Mouse (Mus musculus): ENCODE measurements around the gene Mybbp1a. TPM values are rescaled to one million over a fixed set of nuclear protein-coding genes. Genes with fewer than 3 reads are reported as not detected.

Gene Mybbp1a
- polyA plus RNA-seq, 1 experiment from 2014 or later = 69.6 TPM

DNA sequence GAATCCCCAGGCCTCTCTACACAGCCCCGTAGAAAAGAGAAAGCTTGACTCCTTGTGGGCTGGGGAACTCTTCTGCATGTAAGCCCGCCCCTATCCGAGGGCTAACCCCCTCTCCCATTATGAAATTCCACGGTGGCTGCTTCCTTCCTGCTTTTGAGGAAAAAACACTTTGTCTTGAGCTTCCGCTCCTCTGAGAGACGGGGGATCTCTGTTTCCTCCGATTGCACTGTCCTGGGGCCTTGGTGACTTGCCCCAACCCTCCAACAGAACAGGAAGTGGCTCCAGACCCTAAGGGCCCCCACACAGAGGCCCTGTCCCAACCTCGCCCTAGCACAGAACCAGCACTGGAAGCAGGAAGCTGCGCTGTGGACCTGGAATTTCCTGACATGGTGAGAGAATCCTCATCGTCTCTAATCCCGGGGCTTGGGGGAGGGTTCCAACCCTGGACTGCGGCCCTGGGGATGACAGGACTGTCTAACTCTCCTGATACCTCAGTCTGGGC, 16.9 kb downstream of the Mybbp1a start:
- Histone ChIP-seq H3K9me3 (no peaks in the 10 kb centered on the region), H3K4me3 (no peak overlapping the region), H3K4me1 (replicated peaks) (peaks cover 34% of the 10 kb centered on the region), H3K4me2 (no peak overlapping the region), H3K27ac (replicated peaks) (peak overlapping the region; percentile 56; the same call in 1 of the 2 replicates), H3K36me3 (peaks cover 73% of the 10 kb centered on the region), H3K27me3 (no peaks in the 10 kb centered on the region), H3K9ac (no peak overlapping the region)
- ATAC-seq (ENCODE audit: low read depth) = 0 out of 2 replicates have a peak, but pooled peaks have one; percentile 25
- 78% methylated on average over 12 of the region's 12 CpGs for WGBS

GRCm38 (mm10) chr11:72458502-72458901, 17.3 kb downstream of the Mybbp1a start:
- WGBS = 88% methylated on average over 3 of the region's 3 CpGs
- Histone ChIP-seq H3K36me3 (peaks cover 72% of the 10 kb centered on the region), H3K4me1 (replicated peaks) (peaks cover 34% of the 10 kb centered on the region), H3K27ac (replicated peaks) (peak overlapping the region; percentile 56; the same call in 1 of the 2 replicates), H3K4me3 (no peak overlapping the region), H3K9ac (no peak overlapping the region), H3K27me3 (no peaks in the 10 kb centered on the region), H3K9me3 (no peaks in the 10 kb centered on the region), H3K4me2 (no peak overlapping the region)
- ATAC-seq (ENCODE audit: low read depth) = no peak

GRCm38 (mm10) chr11:72461500-72461981, 20.4 kb downstream of the Mybbp1a start:
- Histone ChIP-seq H3K9ac (no peak overlapping the region), H3K27ac (replicated peaks) (no peak overlapping the region), H3K36me3 (peaks cover 57% of the 10 kb centered on the region), H3K4me2 (no peak overlapping the region), H3K27me3 (no peaks in the 10 kb centered on the region), H3K9me3 (no peaks in the 10 kb centered on the region), H3K4me1 (replicated peaks) (peaks cover 37% of the 10 kb centered on the region), H3K4me3 (no peak overlapping the region)
- WGBS = 47% methylated on average over 5 of the region's 5 CpGs
- no peak for ATAC-seq (ENCODE audit: low read depth)

- WGBS = 58% methylated on average over 3 of the region's 3 CpGs
- Histone ChIP-seq H3K27me3 (no peaks in the 10 kb centered on the region), H3K4me3 (no peak overlapping the region), H3K9ac (no peak overlapping the region), H3K4me1 (replicated peaks) (peaks cover 56% of the 10 kb centered on the region), H3K9me3 (no peaks in the 10 kb centered on the region), H3K27ac (replicated peaks) (no peak overlapping the region), H3K36me3 (peaks cover 33% of the 10 kb centered on the region), H3K4me2 (no peak overlapping the region)
- ATAC-seq (ENCODE audit: low read depth) = no peak
Measured at GRCm38 (mm10) chr11:72464821-72465220, 23.7 kb downstream of the Mybbp1a start.

DNA sequence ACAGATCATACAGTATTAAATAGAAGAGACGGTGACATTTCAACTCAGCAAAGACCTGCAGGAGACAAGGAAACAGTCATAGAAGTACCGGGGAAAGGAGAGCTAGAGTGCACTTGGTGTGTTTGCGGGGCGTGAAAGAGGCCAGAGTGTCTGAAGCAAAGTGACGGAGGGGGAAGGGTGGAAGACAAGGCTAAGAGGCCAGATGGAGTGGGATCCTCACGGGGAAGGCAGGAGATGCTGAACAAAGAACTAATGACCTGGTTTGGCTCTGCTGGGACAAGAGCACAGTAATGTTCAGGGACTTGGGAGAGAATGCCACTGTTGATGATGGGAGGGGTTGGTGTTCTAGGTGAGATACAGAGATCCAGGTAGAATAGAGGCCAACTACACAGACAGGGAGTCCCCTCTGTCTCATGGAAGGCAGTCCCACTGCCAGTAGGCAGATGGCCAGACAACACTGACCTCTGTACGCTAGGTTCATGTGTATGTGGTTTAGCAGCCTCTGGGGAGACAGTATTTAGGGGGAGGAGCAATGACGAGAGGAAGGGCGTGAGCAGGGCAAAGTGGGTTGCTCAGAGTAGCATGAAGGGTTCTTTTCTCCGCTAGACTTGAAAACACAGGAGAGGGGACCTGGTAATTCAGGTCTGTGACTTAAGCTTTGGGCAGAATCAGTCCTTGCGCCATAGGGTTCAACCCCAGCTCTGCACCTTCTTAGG, 25.0 kb downstream of the Mybbp1a start:
- 65% methylated on average over 11 of the region's 11 CpGs for WGBS
- ATAC-seq (ENCODE audit: low read depth) = no peak
- H3K36me3 ChIP-seq = peaks cover 23% of the 10 kb centered on the region; the same call in 1 of the 2 replicates
- H3K9me3 ChIP-seq = no peaks in the 10 kb centered on the region
- no peaks in the 10 kb centered on the region for H3K27me3 ChIP-seq
- H3K4me2 ChIP-seq = no peak overlapping the region
- H3K4me1 ChIP-seq (replicated peaks) = peaks cover 56% of the 10 kb centered on the region
- no peak overlapping the region for H3K9ac ChIP-seq
- peak overlapping the region; percentile 43 for H3K27ac ChIP-seq (replicated peaks)
- H3K4me3 ChIP-seq = no peak overlapping the region

DNA sequence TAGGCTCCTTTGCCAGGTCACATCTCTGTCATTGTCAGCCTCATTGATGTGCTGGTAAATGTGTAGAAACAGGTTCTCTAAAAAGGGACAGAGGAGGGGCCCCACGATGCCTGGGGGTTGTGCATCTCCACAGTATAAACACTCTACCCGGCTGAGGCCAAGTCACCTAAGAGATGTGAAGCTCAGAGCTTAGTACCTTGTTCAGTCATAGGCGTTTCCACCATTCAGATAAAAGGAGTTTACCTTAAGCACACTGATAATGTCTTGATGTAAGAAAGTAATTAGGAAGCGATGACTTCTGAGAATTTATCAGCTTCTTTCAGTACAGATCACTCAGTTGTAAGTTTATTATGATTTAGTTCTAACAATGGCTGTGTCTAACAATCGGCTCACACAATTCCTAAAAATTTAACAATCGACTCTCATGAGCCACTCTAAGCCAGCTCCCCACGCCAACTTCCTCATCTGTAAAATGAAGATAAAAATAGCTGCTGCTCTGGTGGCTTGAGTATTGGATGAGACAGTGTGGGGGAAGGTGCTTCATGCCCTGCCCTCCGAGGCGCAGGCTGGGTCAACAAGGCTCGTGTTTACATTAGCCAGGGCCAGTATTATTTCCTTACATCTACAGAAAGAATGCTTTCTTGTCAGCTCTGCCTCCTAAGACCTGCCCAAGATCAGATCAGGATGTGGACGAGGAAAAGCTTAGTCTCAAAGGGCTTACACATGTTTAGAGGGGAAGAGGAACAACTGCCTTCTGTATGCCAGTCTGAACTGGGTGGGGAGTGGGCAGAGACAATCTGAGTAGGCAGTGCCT, 25.7 kb downstream of the Mybbp1a start:
- peaks cover 28% of the 10 kb centered on the region; the same call in 1 of the 2 replicates for H3K36me3 ChIP-seq
- H3K9ac ChIP-seq = no peak overlapping the region
- H3K27ac ChIP-seq (replicated peaks) = peak overlapping the region; percentile 43; the same call in 1 of the 2 replicates
- H3K4me1 ChIP-seq (replicated peaks) = peaks cover 50% of the 10 kb centered on the region
- WGBS = 68% methylated on average over 11 of the region's 11 CpGs
- no peak overlapping the region for H3K4me3 ChIP-seq
- H3K9me3 ChIP-seq = no peaks in the 10 kb centered on the region
- no peaks in the 10 kb centered on the region for H3K27me3 ChIP-seq
- no peak for ATAC-seq (ENCODE audit: low read depth)
- no peak overlapping the region for H3K4me2 ChIP-seq

GRCm38 (mm10) chr11:72468525-72468924, 27.4 kb downstream of the Mybbp1a start:
- WGBS = 74% methylated on average over 5 of the region's 5 CpGs
- H3K27ac ChIP-seq (replicated peaks) = peak overlapping the region; percentile 68

GRCm38 (mm10) chr11:72469217-72469616, 28.1 kb downstream of the Mybbp1a start:
- H3K27me3 ChIP-seq = no peaks in the 10 kb centered on the region
- peak overlapping the region; percentile 68 for H3K27ac ChIP-seq (replicated peaks)
- H3K4me3 ChIP-seq = no peak overlapping the region
- WGBS = 27% methylated on average over 5 of the region's 5 CpGs
- peak; percentile 64 for ATAC-seq (ENCODE audit: low read depth)
- no peak overlapping the region for H3K9ac ChIP-seq
- no peak overlapping the region for H3K4me2 ChIP-seq
- H3K36me3 ChIP-seq = peaks cover 31% of the 10 kb centered on the region; the same call in 1 of the 2 replicates
- peaks cover 43% of the 10 kb centered on the region for H3K4me1 ChIP-seq (replicated peaks)
- H3K9me3 ChIP-seq = no peaks in the 10 kb centered on the region

More at GRCm38 (mm10) chr11:72468525-72468924, 27.4 kb downstream of the Mybbp1a start:
- Histone ChIP-seq H3K4me1 (replicated peaks) (peaks cover 43% of the 10 kb centered on the region), H3K27me3 (no peaks in the 10 kb centered on the region), H3K36me3 (peaks cover 28% of the 10 kb centered on the region; the same call in 1 of the 2 replicates), H3K9ac (no peak overlapping the region), H3K4me3 (no peak overlapping the region), H3K4me2 (no peak overlapping the region), H3K9me3 (no peaks in the 10 kb centered on the region)
- no peak for ATAC-seq (ENCODE audit: low read depth)

DNA sequence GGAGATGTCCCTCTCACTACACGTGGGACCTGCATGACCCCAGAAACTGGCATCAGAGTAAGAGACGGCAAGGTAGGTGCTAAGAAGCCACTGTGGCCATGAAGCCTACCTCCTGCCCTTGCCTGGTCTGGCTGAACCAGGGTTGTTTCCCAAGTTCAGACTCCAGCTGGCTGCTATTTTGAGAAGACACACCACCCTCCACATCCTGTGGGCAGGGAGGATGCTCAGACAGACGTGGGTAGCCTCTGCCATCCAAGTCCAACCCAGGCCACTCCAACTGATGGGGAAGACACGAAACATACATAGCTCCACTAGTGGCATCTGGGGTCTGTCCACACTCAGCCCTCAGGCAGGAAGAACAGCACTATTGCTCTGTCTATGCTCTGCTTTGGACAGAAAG, 28.8 kb downstream of the Mybbp1a start:
- Histone ChIP-seq H3K9ac (no peak overlapping the region), H3K4me3 (no peak overlapping the region), H3K27ac (replicated peaks) (peak overlapping the region; percentile 68), H3K9me3 (no peaks in the 10 kb centered on the region), H3K4me1 (replicated peaks) (peaks cover 40% of the 10 kb centered on the region), H3K4me2 (no peak overlapping the region), H3K36me3 (peaks cover 31% of the 10 kb centered on the region; the same call in 1 of the 2 replicates), H3K27me3 (no peaks in the 10 kb centered on the region)
- 69% methylated on average over 4 of the region's 4 CpGs for WGBS
- ATAC-seq (ENCODE audit: low read depth) = no peak

DNA sequence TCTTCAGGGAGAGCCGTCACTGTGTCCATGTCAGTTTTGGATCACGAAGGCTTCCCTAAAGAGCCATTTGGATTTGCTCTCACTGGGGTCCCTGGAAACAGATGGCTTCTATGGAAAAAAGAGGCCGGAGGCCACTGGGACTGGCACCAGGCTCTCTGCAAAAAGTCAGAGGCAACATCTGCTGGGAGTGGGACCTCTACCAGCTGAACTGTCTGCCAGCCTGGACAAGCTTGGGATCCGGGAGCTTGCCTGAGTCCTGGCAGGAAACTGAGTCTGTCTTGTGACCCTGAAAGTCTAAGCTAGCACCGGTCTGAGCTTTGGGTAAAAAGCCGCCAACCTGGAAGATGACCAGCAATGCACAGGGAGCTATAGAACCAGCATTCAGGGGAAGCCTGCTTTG, 30.2 kb downstream of the Mybbp1a start:
- Histone ChIP-seq H3K9me3 (no peaks in the 10 kb centered on the region), H3K4me1 (replicated peaks) (peaks cover 40% of the 10 kb centered on the region), H3K9ac (no peak overlapping the region), H3K27ac (replicated peaks) (no peak overlapping the region), H3K27me3 (no peaks in the 10 kb centered on the region), H3K36me3 (peaks cover 29% of the 10 kb centered on the region; the same call in 1 of the 2 replicates), H3K4me2 (no peak overlapping the region), H3K4me3 (no peak overlapping the region)
- WGBS = 76% methylated on average over 6 of the region's 6 CpGs
- no peak for ATAC-seq (ENCODE audit: low read depth)

GRCm38 (mm10) chr11:72473540-72473939, 32.4 kb downstream of the Mybbp1a start:
- Histone ChIP-seq H3K4me2 (no peak overlapping the region), H3K9ac (no peak overlapping the region), H3K9me3 (no peaks in the 10 kb centered on the region), H3K27me3 (no peaks in the 10 kb centered on the region), H3K36me3 (peaks cover 29% of the 10 kb centered on the region; the same call in 1 of the 2 replicates), H3K4me1 (replicated peaks) (peaks cover 44% of the 10 kb centered on the region), H3K4me3 (no peak overlapping the region), H3K27ac (replicated peaks) (no peak overlapping the region)
- ATAC-seq (ENCODE audit: low read depth) = no peak
- 90% methylated on average over 4 of the region's 4 CpGs for WGBS

GRCm38 (mm10) chr11:72474926-72475325, 33.8 kb downstream of the Mybbp1a start:
- H3K4me2 ChIP-seq = no peak overlapping the region
- no peak overlapping the region for H3K27ac ChIP-seq (replicated peaks)
- peaks cover 27% of the 10 kb centered on the region; the same call in 1 of the 2 replicates for H3K36me3 ChIP-seq
- no peak overlapping the region for H3K4me3 ChIP-seq
- H3K27me3 ChIP-seq = no peaks in the 10 kb centered on the region
- ATAC-seq (ENCODE audit: low read depth) = no peak
- H3K9ac ChIP-seq = no peak overlapping the region
- 74% methylated on average over 3 of the region's 3 CpGs for WGBS
- no peaks in the 10 kb centered on the region for H3K9me3 ChIP-seq
- peaks cover 30% of the 10 kb centered on the region for H3K4me1 ChIP-seq (replicated peaks)

All from neural tube, embryonic 13.5 days (tissue).